Mouse (Mus musculus) CH12.LX (cell line): Measurements from ENCODE around the gene E2f2. TPM values are rescaled to one million over a fixed set of nuclear protein-coding genes. Genes with fewer than 3 reads are reported as not detected.

Experiments
- DNase-seq: peaks from one replicate; pipeline ENCODE4 v3.0.0-alpha.2; 2013; ENCODE audit errors: extremely low read depth
- H3K27ac ChIP-seq: 2 replicates; pipeline ENCODE4 v1.5.1; 2012; ENCODE audit warnings: low read depth, mild to moderate bottlenecking, control low read depth, moderate library complexity; ENCODE audit not compliant: insufficient read depth
- H3K27me3 ChIP-seq: replicated peaks from 2 replicates; pipeline ENCODE3; 2012; ENCODE audit warnings: inconsistent platforms
- H3K36me3 ChIP-seq, 2 experiments: replicated peaks in 1 of 2; 2 replicates each; pipeline versions ENCODE3 to v1.6.1; 2012; ENCODE audit warnings: inconsistent platforms in 1 of 2, low read length in 1 of 2, mild to moderate bottlenecking in 1 of 2, mixed read lengths in 1 of 2, moderate library complexity in 1 of 2; ENCODE audit not compliant: control insufficient read depth in 1 of 2, insufficient read depth in 1 of 2
- H3K4me1 ChIP-seq, 2 experiments: 2 replicates each; pipeline ENCODE4 v1.6.1; 2012; ENCODE audit warnings: inconsistent platforms in 1 of 2, moderate library complexity in 1 of 2; ENCODE audit not compliant: insufficient read depth in 2 of 2, control insufficient read depth in 1 of 2
- H3K4me2 ChIP-seq: 2 replicates; pipeline ENCODE4 v1.6.1; 2012; ENCODE audit warnings: low read depth, mild to moderate bottlenecking, control low read depth; ENCODE audit not compliant: poor library complexity, insufficient read depth, severe bottlenecking
- H3K4me3 ChIP-seq, 3 experiments: fragments of 150-350 bp in 1 of 3; sonication (generic) in 1 of 3; replicated peaks in 1 of 3; 2 replicates each; pipeline versions ENCODE3 to v1.5.1; 2011 to 2012; ENCODE audit warnings: low read depth in 2 of 3, low read length in 2 of 3, mild to moderate bottlenecking in 2 of 3, moderate library complexity in 2 of 3, control low read depth in 1 of 3, improper control_type of control experiment in 1 of 3, inconsistent platforms in 1 of 3, mixed read lengths in 1 of 3; ENCODE audit not compliant: poor library complexity in 1 of 3
- H3K79me2 ChIP-seq: replicated peaks from 2 replicates; pipeline ENCODE4 v1.6.1; 2012; ENCODE audit warnings: mild to moderate bottlenecking, moderate library complexity; ENCODE audit not compliant: control insufficient read depth, poor library complexity, insufficient read depth, severe bottlenecking; ENCODE audit errors: extremely low read depth
- H3K9ac ChIP-seq: 2 replicates; pipeline ENCODE4 v1.6.1; 2012; ENCODE audit warnings: low read depth, mild to moderate bottlenecking, control low read depth, moderate library complexity; ENCODE audit not compliant: insufficient read depth
- H3K9me3 ChIP-seq: replicated peaks from 2 replicates; pipeline ENCODE3; 2012; ENCODE audit warnings: low read length, inconsistent platforms, mixed read lengths
- BHLHE40 ChIP-seq: IDR thresholded peaks from 2 replicates; pipeline ENCODE4 v1.6.1; 2011; ENCODE audit warnings: mild to moderate bottlenecking, low read depth, low read length, improper control_type of control experiment
- CHD1 ChIP-seq: IDR thresholded peaks from 2 replicates; pipeline ENCODE4 v1.6.1; 2012; ENCODE audit warnings: low read depth, low read length, improper control_type of control experiment, inconsistent platforms
- CHD2 ChIP-seq: IDR thresholded peaks from 2 replicates; pipeline ENCODE4 v1.6.1; 2011; ENCODE audit warnings: low read length, improper control_type of control experiment
- CTCF ChIP-seq, 2 experiments: IDR thresholded peaks in 1 of 2; conservative IDR thresholded peaks in 1 of 2; 2 replicates each; pipeline ENCODE4 v1.5.1; 2011 to 2012; ENCODE audit warnings: low read depth in 2 of 2, low read length in 2 of 2, improper control_type of control experiment in 1 of 2, inconsistent platforms in 1 of 2, mild to moderate bottlenecking in 1 of 2, moderate library complexity in 1 of 2
- EP300 ChIP-seq: IDR thresholded peaks from 2 replicates; pipeline ENCODE4 v1.6.1; 2011; ENCODE audit warnings: low read length, improper control_type of control experiment
- ETS1 ChIP-seq: conservative IDR thresholded peaks from 2 replicates; pipeline ENCODE4 v1.6.1; 2012; ENCODE audit warnings: low read depth, mild to moderate bottlenecking, inconsistent platforms, low read length, improper control_type of control experiment, moderate library complexity
- HCFC1 ChIP-seq: IDR thresholded peaks from 2 replicates; pipeline ENCODE4 v1.6.1; 2012; ENCODE audit warnings: low read depth, mild to moderate bottlenecking, inconsistent platforms, low read length, improper control_type of control experiment
- IRF4 ChIP-seq: IDR thresholded peaks from 2 replicates; pipeline ENCODE4 v1.6.1; 2014; ENCODE audit warnings: low read depth, mild to moderate bottlenecking, inconsistent platforms, low read length, improper control_type of control experiment
- JUND ChIP-seq: conservative IDR thresholded peaks from 2 replicates; pipeline ENCODE4 v1.6.1; 2011; ENCODE audit warnings: low read depth, low read length, improper control_type of control experiment
- KAT2A ChIP-seq: IDR thresholded peaks from 2 replicates; pipeline ENCODE4 v1.6.1; 2012; ENCODE audit warnings: low read length, improper control_type of control experiment, inconsistent platforms; ENCODE audit not compliant: insufficient replicate concordance
- MAFK ChIP-seq: IDR thresholded peaks from 2 replicates; pipeline ENCODE4 v1.6.1; 2011; ENCODE audit warnings: low read length, improper control_type of control experiment; ENCODE audit not compliant: insufficient replicate concordance
- MAZ ChIP-seq: IDR thresholded peaks from 2 replicates; pipeline ENCODE4 v1.6.1; 2012; ENCODE audit warnings: low read depth, mild to moderate bottlenecking, inconsistent platforms, low read length, improper control_type of control experiment, moderate library complexity
- MEF2A ChIP-seq: IDR thresholded peaks from 2 replicates; pipeline ENCODE4 v1.6.1; 2014; ENCODE audit warnings: low read depth, mild to moderate bottlenecking, inconsistent platforms, low read length, improper control_type of control experiment, borderline replicate concordance
- MXI1 ChIP-seq: IDR thresholded peaks from 2 replicates; pipeline ENCODE4 v1.6.1; 2011; ENCODE audit warnings: mild to moderate bottlenecking, low read depth, low read length, improper control_type of control experiment
- NRF1 ChIP-seq: IDR thresholded peaks from 2 replicates; pipeline ENCODE4 v1.6.1; 2014; ENCODE audit warnings: low read depth, mild to moderate bottlenecking, inconsistent platforms, low read length, improper control_type of control experiment, moderate library complexity
- PAX5 ChIP-seq: IDR thresholded peaks from 2 replicates; pipeline ENCODE4 v1.6.1; 2012; ENCODE audit warnings: low read length, inconsistent platforms, mixed read lengths
- POLR2A ChIP-seq: IDR thresholded peaks from 2 replicates; pipeline ENCODE4 v1.6.1; 2011; ENCODE audit warnings: low read depth, mild to moderate bottlenecking, improper control_type of control experiment, low read length
- SIN3A ChIP-seq: IDR thresholded peaks from 2 replicates; pipeline ENCODE4 v1.6.1; 2012; ENCODE audit warnings: low read length, improper control_type of control experiment, inconsistent platforms
- SMC3 ChIP-seq: IDR thresholded peaks from 2 replicates; pipeline ENCODE4 v1.6.1; 2011; ENCODE audit warnings: low read depth, low read length, improper control_type of control experiment
- TCF12 ChIP-seq: IDR thresholded peaks from 2 replicates; pipeline ENCODE4 v1.6.1; 2014; ENCODE audit warnings: low read depth, mild to moderate bottlenecking, inconsistent platforms, low read length, improper control_type of control experiment
- ZC3H11A ChIP-seq: IDR thresholded peaks from 2 replicates; pipeline ENCODE4 v1.6.1; 2012; ENCODE audit warnings: low read depth, mild to moderate bottlenecking, inconsistent platforms, low read length, improper control_type of control experiment
- ZMIZ1 ChIP-seq: IDR thresholded peaks from 2 replicates; pipeline ENCODE4 v1.6.1; 2012; ENCODE audit warnings: low read depth, mild to moderate bottlenecking, inconsistent platforms, low read length, improper control_type of control experiment
- ZNF384 ChIP-seq: IDR thresholded peaks from 2 replicates; pipeline ENCODE4 v1.6.1; 2012; ENCODE audit warnings: low read depth, low read length, improper control_type of control experiment, inconsistent platforms
- dilution Hi-C: fragments of 300-500 bp; cut with MboI; formaldehyde crosslinking; loops from 2 replicates; pipeline ENCODE4 v1.14.3; 2020; ENCODE audit warnings: low sequenced_read_pairs; ENCODE audit not compliant: extremely low pct_unique_long_range_greater_than_20kb, extremely low pct_ligation_motif_present
- in situ Hi-C: fragments of 300-500 bp; cut with MboI; formaldehyde crosslinking; loops from 3 replicates; pipeline ENCODE4 v1.14.3; 2019; ENCODE audit warnings: low sequenced_read_pairs, low pct_ligation_motif_present, low pct_unique_long_range_greater_than_20kb, mixed read lengths
- polyA plus RNA-seq: library from polyadenylated mRNA; unstranded; fragments of >175 nt; gene quantifications from 2 replicates; pipeline ENCODE4 v1.2.1, GENCODE M21; 2012; ENCODE audit warnings: low read depth; ENCODE audit not compliant: insufficient read length
- total RNA-seq, 2 experiments: library from RNA; depleted of rRNA; stranded (reverse); fragments of 300-350 nt in 1 of 2; fragments of >200 nt in 1 of 2; gene quantifications; 2 replicates each; pipeline ENCODE4 v1.2.3; 2012 to 2014

The E2f2 gene
- total and polyA plus RNA-seq, 3 experiments, result 3.9 to 7.2 (median 4.4) TPM

- dilution Hi-C loops, result no loop called here
- no peak for DNase-seq
- no peaks in the 10 kb centered on the region for H3K36me3 ChIP-seq
- H3K9ac ChIP-seq, result no peak overlapping the region
- no peaks in the 10 kb centered on the region for H3K79me2 ChIP-seq
- TF ChIP-seq CTCF (conservative IDR thresholded peaks at IDR 0.05 in 1 of 2, IDR thresholded peaks at IDR 0.05 in 1 of 2; ENCODE audit: low read depth in 2 of 2, low read length in 2 of 2) (no peak), NRF1 (no peak), MXI1 (no peak), EP300 (no peak), TCF12 (no peak), IRF4 (no peak), MEF2A (no peak), ZNF384 (no peak), MAFK (no peak), ETS1 (no peak), JUND (no peak), MAZ (no peak), SMC3 (no peak), CHD1 (no peak), PAX5 (no peak), ZMIZ1 (no peak), POLR2A (no peak)
- TF ChIP-seq, all 38 proteins: peak for 0
- H3K4me3 ChIP-seq, result no peak overlapping the region
- H3K4me1 ChIP-seq, result no peaks in the 10 kb centered on the region
- in situ Hi-C loops, result loop anchor here (25.0 kb wide), 1 partner anchor 385 kb away; the partner anchor contains the start of genes Kdm1a, Lactbl1 and Tex46
- no peaks in the 10 kb centered on the region for H3K9me3 ChIP-seq
- peaks cover 63% of the 10 kb centered on the region for H3K27me3 ChIP-seq
- H3K4me2 ChIP-seq, result no peak overlapping the region
- no peak overlapping the region for H3K27ac ChIP-seq
Observed at GRCm38 (mm10) chr4:136227408-136227807, 55.2 kb downstream of the E2f2 start.

- no peaks in the 10 kb centered on the region for H3K36me3 ChIP-seq
- dilution Hi-C loops, result no loop called here
- no peak overlapping the region for H3K9ac ChIP-seq
- no peak overlapping the region for H3K4me2 ChIP-seq
- no peaks in the 10 kb centered on the region for H3K4me1 ChIP-seq
- H3K27me3 ChIP-seq, result peaks cover 65% of the 10 kb centered on the region
- DNase-seq, result no peak
- no peaks in the 10 kb centered on the region for H3K79me2 ChIP-seq
- TF ChIP-seq SIN3A (no peak), NRF1 (no peak), HCFC1 (no peak), BHLHE40 (no peak), TCF12 (no peak), ZC3H11A (no peak), SMC3 (no peak), KAT2A (no peak), CHD2 (no peak), ZMIZ1 (no peak)
- no peaks in the 10 kb centered on the region for H3K9me3 ChIP-seq
- H3K4me3 ChIP-seq, result no peak overlapping the region
- no peak overlapping the region for H3K27ac ChIP-seq
- in situ Hi-C loops, result loop anchor here (25.0 kb wide), 1 partner anchor 384 kb away; the partner anchor contains the start of genes Kdm1a, Lactbl1 and Tex46
Observed at GRCm38 (mm10) chr4:136228640-136229039, 56.4 kb downstream of the E2f2 start.
